Mouse (Mus musculus) retina, postnatal 7 days (tissue): ENCODE results near the gene Ldha.

Experiments used
- DNase-seq: peaks from one replicate; pipeline ENCODE4 v3.0.0-alpha.2; 2012; ENCODE audit warnings: low read depth, low spot score

Ldha gene

GRCm38 (mm10) chr7:46838104-46838671 is 3.1 kb upstream of the Ldha start:
- peak; percentile 64 for DNase-seq

DNA sequence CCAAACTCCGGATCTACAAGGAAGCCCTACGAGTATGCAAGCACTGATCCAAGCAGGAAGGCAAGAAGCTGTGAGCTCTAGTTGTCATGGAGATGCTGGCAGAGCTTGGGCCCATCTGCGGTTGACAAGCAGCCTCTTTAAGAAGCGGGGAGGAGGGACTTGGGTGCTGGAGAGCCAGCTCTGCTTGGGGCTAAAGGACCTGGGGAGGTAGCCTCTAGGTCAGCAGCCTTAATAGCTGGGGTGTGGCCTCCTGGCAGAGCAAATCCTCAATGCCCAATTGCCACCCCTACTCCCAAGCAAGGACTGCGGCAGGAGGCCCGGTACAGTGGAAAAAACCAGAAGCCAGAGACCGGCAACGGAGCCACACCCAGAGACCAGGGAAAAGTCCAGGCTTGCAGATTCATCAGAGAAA is 2.4 kb upstream of the Ldha start:
- peak; percentile 67 for DNase-seq

DNA sequence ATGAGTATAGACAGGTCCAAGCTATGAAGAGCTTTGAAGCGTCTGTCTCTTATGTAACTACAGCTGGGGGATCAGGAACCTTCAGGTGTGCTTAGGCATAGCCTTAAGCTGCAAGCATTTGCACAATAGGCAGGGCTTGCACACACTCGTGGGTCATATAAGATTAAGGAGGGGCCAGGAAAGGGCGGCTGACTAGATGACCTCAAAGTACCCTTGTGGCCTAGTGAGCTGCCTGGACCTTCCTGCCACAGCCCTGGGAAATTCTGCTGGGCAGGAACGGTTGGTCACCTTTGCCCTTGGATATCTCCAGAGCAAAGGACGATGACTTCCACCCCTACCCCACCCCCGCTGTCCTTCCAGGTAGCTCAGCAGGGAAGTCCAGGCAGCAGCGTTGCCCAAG is 1.8 kb upstream of the Ldha start:
- peak; percentile 61 for DNase-seq

GRCm38 (mm10) chr7:46839861-46840260 is 1.4 kb upstream of the Ldha start:
- DNase-seq, result no peak

- no peak for DNase-seq
Observed at GRCm38 (mm10) chr7:46840326-46840725, 949 bp upstream of the Ldha start.

GRCm38 (mm10) chr7:46842278-46842677 is 1.0 kb downstream of the Ldha start:
- DNase-seq, result no peak

DNA sequence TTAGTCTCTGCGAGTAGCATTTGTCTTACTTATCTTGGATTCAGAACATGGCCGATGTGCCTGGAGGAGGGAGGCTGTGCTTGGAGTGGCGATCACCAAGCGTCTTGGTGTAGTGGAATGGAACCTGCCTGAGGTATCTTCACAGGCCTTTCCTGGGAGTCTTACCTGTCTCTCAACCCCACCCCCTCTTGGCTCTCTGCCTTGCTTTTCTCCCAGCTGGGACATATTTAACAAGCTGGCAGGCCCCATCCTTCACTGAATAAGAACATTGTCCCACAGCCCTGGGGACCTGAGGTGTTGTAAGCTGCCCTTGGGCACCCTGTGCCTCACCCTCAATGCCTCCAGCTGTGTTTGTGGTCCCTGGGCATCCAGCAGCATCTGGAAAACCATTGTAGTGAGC is 2.3 kb downstream of the Ldha start:
- DNase-seq, result no peak

- peak; percentile 91 for DNase-seq
Observed at GRCm38 (mm10) chr7:46845211-46845977, 4.1 kb downstream of the Ldha start.

DNA sequence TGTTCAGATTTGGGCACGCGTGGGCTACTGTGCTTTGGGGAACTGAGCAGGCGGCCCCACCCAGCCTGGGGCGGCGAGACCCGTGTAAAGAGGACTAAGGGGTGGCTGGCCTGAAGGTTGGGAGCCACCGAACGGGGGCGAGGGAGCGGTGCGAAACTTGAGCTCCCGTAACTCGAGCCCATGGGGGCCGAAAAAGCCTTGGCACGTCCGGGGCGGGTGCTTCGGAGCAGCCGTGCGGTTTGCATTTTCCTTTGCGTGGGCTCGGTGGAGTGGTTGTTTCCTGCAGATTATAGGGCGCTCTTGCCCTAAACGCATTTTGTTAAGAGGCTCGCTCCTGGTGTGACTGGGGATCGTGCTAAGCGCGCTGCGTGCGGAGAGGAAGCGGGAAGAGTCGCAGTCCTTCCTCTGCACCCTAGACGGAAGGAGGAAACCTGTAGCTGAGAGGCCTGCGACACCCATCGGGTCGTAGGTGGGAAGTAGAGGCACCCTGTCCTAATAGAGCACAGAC is 4.8 kb downstream of the Ldha start:
- DNase-seq, result peak; percentile 29

DNA sequence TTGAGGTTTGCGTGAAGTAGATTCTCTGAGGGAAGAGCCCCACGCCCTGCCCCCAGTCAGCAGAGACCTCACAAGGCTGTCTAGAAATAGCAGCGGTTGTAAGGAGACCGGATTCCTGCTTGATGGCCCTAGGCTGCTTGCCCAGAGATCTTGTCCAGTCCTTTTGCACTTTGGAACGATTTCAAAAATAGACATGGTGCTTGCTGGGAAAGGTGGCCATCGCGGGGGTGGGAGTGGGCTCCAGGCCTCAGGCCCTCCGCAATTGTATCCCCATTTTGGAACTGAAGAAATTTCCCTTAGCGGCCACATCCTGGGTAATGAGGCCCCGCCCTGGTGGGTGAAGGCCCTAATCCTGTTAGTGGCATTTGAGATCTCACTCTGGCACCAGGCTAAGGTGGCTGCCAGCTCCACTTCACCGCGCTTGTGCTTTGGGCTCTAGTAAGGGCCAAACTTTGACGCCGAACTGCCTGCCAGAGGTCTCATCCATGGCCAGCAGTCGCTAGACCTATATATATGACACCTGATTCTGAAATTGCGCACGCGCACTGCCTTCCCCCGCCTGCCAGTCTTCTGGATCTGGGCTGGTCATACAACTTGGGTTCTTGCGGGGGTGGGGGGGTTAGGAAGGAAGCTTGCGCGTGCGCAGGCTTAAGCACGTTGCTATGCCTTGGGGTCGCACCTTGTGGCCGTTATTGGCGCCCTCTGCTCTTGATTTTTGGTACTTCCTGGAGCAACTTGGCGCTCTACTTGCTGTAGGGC is 5.4 kb downstream of the Ldha start:
- DNase-seq, result peak; percentile 65

- DNase-seq, result no peak
Observed at GRCm38 (mm10) chr7:46849287-46849686, 8.0 kb downstream of the Ldha start.

GRCm38 (mm10) chr7:46851026-46851425 is 9.8 kb downstream of the Ldha start:
- no peak for DNase-seq

DNA sequence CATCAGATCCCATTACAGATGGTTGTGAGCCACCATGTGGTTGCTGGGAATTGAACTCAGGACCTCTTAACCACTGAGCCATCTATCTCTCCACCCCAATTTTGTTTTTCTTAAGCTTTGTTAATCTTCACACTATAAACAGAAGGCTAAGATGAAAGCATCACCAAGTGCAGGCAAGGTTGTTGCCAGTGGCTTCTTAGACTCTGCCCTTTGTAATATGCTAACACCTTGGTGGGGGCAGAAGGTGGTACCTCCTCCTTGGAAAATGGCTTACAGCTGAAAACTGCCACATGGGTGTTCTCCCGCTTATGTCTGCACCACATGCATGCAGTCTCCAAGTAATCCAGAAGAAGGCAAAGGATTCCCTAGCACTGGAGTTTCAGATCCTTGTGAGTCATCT is 11.4 kb downstream of the Ldha start:
- DNase-seq, result no peak

- DNase-seq, result no peak
Observed at GRCm38 (mm10) chr7:46853365-46853764, 12.1 kb downstream of the Ldha start.

GRCm38 (mm10) chr7:46855866-46856560 is 14.7 kb downstream of the Ldha start:
- DNase-seq, result no peak

GRCm38 (mm10) chr7:46857436-46857835 is 16.2 kb downstream of the Ldha start:
- DNase-seq, result no peak

- DNase-seq, result no peak
Observed at GRCm38 (mm10) chr7:46859031-46859430, 17.8 kb downstream of the Ldha start.

GRCm38 (mm10) chr7:46860996-46861395 is 19.7 kb downstream of the Ldha start, which contains the start of gene Ldhc:
Gene Ldhc, plus strand, starts transcription at chr7:46861203.
- no peak for DNase-seq

- no peak for DNase-seq
Observed at GRCm38 (mm10) chr7:46871988-46872387, 30.7 kb downstream of the Ldha start.

- no peak for DNase-seq
Observed at GRCm38 (mm10) chr7:46876841-46877240, 35.6 kb downstream of the Ldha start.

GRCm38 (mm10) chr7:46877255-46877654 is 36.0 kb downstream of the Ldha start:
- DNase-seq, result no peak

DNA sequence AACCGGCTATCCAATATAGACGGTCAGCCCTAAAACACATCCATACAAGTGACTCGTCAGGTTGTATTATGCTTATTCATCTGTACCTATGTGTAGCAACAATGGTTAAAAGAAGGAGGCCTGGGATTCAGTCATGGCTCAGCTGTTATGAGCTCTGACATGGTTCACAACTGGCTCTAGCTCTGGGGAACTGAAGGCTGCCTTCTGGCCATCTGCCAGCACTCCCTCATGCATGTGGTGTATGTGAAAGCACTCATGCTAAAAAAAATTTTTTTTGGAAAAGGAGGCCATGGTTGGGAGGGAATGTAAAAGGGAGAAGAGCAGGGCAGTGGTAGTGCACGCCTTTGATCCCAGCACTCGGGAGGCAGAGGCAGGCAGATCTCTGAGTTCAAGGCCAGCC is 38.6 kb downstream of the Ldha start:
- DNase-seq, result no peak
